Mouse (Mus musculus): Measurements from ENCODE around the gene Gtf2e1.

The Gtf2e1 gene

DNA sequence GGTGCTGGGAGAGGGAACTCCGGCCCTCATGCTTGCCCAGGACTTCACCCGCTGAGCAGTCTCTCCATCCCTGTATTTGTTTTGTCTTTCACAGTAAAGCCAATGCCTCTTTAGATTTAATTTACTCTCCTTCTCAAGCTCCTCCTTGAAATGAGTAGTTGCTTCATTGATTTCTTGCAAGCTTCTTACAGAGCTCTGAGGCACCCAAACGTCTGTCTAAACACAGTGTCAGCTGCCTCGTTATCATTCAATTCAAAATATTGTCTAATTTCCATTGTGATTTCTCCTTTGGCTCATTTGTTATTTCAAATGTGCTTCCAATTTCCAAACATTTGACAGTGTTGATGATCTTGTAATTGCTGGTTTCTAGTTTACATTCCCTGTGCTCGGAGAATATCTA lies 6.7 kb upstream of the Gtf2e1 start:
- no peak for DNase-seq (ENCODE audit: low spot score)

- DNase-seq (ENCODE audit: low spot score): no peak
Measured at GRCm38 (mm10) chr16:37540776-37541175, 1.2 kb upstream of the Gtf2e1 start.

- DNase-seq (ENCODE audit: low spot score): no peak
Measured at GRCm38 (mm10) chr16:37539240-37539610, 364 bp downstream of the Gtf2e1 start.

GRCm38 (mm10) chr16:37533369-37534068 lies 6.1 kb downstream of the Gtf2e1 start:
- DNase-seq (ENCODE audit: low spot score): no peak

DNA sequence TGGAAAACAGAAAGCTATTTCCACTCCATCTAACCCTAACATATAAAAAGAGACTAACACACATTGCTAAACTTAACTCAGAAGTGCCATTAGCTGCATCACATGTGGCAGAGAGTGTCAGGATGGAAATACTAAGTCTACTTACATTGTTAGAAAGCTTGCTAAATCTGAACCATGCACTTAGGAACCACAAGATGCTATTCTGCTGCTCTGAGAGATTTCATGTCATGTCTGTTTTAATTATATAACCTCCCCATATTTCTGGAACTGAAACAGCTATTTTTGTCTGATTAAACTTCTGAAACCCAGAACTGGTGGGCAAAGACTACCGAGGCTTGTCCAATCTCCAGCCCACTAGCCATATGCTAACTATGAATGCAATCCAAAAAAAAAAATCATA lies 7.5 kb downstream of the Gtf2e1 start:
- no peak for DNase-seq (ENCODE audit: low spot score)

GRCm38 (mm10) chr16:37530170-37530569 lies 9.4 kb downstream of the Gtf2e1 start:
- no peak for DNase-seq (ENCODE audit: low spot score)

- no peak for DNase-seq (ENCODE audit: low spot score)
Measured at GRCm38 (mm10) chr16:37526688-37527223, 12.8 kb downstream of the Gtf2e1 start.

DNA sequence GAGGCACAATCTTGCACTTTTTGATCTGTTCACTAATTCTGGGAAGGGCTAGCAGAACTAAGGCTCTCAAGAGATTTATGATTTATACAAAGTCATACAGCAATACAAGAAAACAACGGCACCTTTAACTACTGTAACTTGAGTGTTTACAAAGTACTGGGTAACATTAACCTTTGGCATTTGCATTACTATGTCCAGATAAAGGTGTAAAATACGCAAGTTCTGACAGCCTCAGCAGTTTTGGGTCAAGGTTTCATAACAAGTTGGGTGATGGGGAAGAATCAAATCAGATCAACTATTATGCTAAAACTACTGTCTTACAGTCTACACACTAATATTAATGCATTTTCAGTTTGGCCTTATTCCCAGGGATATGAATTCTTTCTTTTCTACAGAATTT lies 14.5 kb downstream of the Gtf2e1 start:
- no peak for DNase-seq (ENCODE audit: low spot score)

DNA sequence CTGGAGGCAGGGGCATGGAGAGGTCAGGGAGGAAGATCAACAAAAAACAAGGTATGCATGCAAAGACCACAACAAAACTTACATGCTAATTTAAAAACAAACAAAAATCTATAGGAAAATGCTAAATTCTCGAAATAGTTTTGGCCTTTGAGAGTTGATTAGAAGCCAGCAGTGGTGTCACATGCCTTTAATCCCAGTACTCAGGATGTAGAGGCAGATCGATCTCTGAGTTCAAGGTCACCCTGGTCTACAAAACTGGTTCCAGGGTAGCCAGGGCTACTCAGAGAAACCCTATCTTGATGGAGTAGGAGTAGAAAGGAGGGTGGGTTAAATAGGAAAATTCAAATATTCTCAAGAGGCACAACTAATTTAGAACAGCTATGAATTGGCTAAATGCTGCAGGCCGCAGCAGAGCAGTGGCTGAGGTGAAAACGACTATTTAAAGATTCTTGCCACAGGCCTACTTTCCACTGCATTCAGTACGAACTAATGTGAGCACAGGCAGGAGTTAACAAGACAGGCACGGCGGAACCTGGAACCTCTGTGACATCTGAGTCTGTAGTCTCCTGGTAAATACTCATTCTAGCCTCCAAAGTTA lies 17.4 kb downstream of the Gtf2e1 start:
- no peak for DNase-seq (ENCODE audit: low spot score)

- DNase-seq (ENCODE audit: low spot score): no peak
Measured at GRCm38 (mm10) chr16:37520190-37521040, 19.2 kb downstream of the Gtf2e1 start.

- no peak for DNase-seq (ENCODE audit: low spot score)
Measured at GRCm38 (mm10) chr16:37519721-37520120, 19.9 kb downstream of the Gtf2e1 start.

DNA sequence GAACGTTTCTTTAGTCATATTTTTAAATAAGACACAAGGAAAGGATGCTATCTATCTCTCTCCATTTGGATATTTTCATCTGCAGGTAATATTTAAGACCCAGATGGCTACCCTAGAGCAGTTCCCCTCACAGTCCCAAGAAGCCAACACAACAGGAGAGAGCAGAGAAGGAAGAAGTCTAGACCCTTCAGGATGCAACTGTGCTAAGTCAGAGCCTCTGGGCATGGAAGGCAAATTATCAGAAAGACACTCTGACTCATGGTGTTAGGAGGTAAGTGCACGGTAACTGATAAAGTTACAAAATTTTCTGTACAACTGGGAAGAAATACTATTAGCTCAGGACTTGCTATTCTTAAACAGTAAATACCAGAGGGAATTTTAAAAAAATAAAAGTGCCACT lies 20.9 kb downstream of the Gtf2e1 start:
- DNase-seq (ENCODE audit: low spot score): no peak

GRCm38 (mm10) chr16:37517596-37518211 lies 21.9 kb downstream of the Gtf2e1 start:
- DNase-seq (ENCODE audit: low spot score): no peak

DNA sequence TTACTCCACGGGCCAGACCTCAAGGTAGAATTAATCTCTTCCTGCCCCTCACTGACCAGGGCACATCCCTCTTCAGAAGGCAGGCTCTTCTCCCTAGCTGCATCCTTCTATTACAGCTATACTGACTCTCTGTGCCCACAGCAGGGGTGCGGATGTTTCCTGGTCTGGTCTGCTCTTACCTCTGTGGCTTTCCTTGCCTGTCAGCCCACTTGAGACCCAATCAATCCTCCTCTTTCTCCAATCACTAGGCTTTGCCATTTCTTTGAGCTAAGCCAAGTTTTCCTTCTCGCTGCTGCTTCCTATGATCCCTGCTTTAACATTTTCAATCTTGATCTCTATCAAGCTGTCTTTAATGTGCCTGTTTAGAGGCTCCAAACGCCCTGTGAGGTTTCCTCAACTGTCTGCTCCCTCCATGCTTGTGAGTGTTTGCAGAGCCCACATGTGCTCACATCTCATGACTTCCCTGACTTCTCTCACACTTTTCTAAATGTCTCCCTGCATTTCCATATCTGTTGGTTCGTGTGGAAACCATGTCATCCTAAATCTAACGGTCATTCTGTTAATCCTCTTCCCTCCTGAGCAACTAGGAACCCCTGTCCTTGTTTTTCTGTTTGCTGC lies 23.1 kb downstream of the Gtf2e1 start:
- no peak for DNase-seq (ENCODE audit: low spot score)

- no peak for DNase-seq (ENCODE audit: low spot score)
Measured at GRCm38 (mm10) chr16:37514644-37515043, 24.9 kb downstream of the Gtf2e1 start.

GRCm38 (mm10) chr16:37511489-37511888 lies 28.1 kb downstream of the Gtf2e1 start:
- no peak for DNase-seq (ENCODE audit: low spot score)

DNA sequence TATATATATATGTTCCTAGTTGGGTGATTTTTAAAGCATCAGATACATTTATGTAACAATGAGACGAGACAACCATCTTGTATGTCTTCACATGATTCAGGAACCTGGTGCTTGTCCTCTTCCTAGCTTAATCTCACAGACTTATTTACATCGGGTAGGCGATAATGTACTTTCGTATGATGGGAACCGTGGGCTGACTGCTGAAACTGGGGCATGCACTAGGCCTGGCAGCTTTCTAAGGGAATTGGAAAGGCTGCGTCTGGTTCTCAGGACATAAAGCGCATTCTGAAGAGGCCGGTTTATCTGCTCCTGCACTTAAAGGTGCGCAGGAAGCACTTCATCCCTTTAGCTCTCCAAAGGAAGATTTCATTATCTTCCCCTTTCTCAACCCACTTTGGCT lies 32.8 kb downstream of the Gtf2e1 start:
- DNase-seq (ENCODE audit: low spot score): no peak

DNA sequence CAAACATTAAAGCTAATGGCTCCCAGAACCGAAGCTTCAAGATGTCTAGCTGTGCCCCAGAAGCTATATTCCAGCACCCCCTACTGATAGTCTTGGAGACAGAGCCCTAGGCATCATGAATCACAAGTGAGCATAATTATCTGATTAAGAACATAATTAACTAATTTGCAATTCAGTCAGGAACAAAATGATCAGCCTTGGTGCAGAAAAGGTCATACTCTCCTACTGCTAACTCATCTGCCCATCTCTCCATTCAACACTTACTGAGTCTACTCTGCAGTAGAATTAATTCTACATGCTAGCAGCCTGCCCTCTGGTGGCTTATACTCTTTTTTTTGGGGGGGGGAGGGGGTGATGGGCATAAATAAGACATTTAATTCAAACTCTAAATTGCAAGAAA lies 35.1 kb downstream of the Gtf2e1 start:
- peak; percentile 4 for DNase-seq (ENCODE audit: low spot score)

DNA sequence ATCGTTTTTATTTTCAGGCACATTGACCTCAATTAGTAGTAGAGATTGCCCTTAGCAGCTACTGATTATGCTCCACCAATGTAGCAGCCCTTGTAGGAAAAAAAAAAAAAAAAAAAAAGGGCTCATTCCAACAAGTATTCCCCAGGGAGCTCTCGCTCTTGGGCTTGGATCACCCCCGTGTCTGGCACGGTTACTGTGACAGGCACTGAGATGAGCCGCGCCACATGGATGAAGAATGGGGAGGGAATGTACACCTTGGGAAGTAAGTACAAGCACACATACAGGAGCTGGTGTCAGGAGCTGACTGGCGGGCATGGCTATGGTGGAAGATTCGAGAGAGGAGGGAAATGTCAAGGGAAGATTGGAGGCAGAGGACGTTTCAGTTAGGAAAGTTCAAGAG lies 41.0 kb downstream of the Gtf2e1 start:
- DNase-seq (ENCODE audit: low spot score): no peak

- DNase-seq (ENCODE audit: low spot score): no peak
Measured at GRCm38 (mm10) chr16:37495017-37495416, 44.6 kb downstream of the Gtf2e1 start.

DNA sequence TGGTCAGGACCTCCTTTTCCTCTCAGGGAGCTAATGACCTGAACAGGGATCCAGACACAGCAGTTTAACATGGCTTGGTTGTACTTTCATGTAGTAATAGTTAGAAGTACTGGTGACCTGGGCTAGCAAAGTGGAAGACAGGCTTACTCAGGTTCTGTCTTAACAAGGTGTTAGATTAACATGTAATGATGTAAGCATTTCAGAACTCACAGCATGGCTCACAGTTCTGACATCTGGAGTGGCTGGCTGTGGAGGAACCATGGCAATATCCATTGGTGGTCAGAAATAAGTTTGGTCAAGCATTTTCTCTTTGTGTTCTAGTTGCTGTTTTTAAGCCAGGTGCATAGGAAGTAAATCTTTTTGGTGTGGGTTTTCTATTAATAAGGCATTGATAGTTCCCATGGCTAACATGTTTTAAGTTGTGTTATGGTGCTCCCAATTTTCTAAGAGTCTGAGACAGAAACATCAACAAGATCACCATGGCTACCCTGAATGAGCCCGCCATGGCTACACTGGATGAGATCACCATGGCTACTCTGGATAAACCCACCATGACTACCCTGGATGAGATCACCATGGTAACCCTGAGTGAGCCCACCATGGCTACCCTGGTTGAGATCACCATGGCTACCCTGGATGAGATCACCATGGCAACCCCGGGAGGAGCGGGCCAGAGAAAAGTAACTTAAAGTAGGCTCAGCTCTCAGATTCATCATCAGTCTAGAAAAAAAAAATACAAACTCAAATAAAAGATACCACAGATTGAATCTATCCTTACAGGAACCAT lies 52.6 kb downstream of the Gtf2e1 start:
- peak; percentile 82 for DNase-seq (ENCODE audit: low spot score)
